Mouse (Mus musculus): ENCODE results near the gene Ptprm.

- TF ChIP-seq EP300 (IDR thresholded peaks at IDR 0.05; ENCODE audit: low read depth) = no peak
- TF ChIP-seq CTCF (IDR thresholded peaks at IDR 0.05; ENCODE audit: low read depth) = peak; percentile 27; the same call in 1 of the 2 replicates
Measured at GRCm38 (mm10) chr17:67175836-67176235, 178.4 kb downstream of the Ptprm start.

Data from liver, embryonic 14.5 days (tissue).